9 mouse cellular contexts compared by ENCODE assay signal in genomic region chr1:180530457-180531263, GRCm38 (mm10).
"Had no signal": no experiment of that assay in that cellular context is flagged by ENCODE, and none has a peak within 500 bp of the region (broad histone marks: within the 10 kb centered on the region; RNA-seq: fewer than 3 reads in every experiment).

No protein-coding gene starts in this region.

- DNase-seq: kidney, adult 11 months; kidney, adult 9 months; kidney, postnatal 36 days; layer of hippocampus, adult 9-11 months; layer of hippocampus, postnatal 36 days; lung, adult 18-20 months; lung, postnatal 4 days; right cerebral cortex, postnatal 25 days; thymus, postnatal 14 days had no signal
